Mouse (Mus musculus): ENCODE measurements around the gene Cnn1.

Gene Cnn1

GRCm38 (mm10) chr9:22098993-22099696 is at the start of gene Cnn1:
Gene Cnn1 (plus strand): TSS chr9:22099216.
- no peak for DNase-seq (ENCODE audit: low spot score in 2 of 2)

- no peak for DNase-seq (ENCODE audit: low spot score in 2 of 2)
These were observed 49.7 kb upstream of the Cnn1 start for GRCm38 (mm10) chr9:22049315-22049714.

GRCm38 (mm10) chr9:22049721-22050270 is 49.2 kb upstream of the Cnn1 start:
- DNase-seq (ENCODE audit: low spot score in 2 of 2) = no peak

GRCm38 (mm10) chr9:22050351-22050889 is 48.6 kb upstream of the Cnn1 start:
- DNase-seq (ENCODE audit: low spot score in 2 of 2) = peak in 1 of 2 experiments; percentile 13

DNA sequence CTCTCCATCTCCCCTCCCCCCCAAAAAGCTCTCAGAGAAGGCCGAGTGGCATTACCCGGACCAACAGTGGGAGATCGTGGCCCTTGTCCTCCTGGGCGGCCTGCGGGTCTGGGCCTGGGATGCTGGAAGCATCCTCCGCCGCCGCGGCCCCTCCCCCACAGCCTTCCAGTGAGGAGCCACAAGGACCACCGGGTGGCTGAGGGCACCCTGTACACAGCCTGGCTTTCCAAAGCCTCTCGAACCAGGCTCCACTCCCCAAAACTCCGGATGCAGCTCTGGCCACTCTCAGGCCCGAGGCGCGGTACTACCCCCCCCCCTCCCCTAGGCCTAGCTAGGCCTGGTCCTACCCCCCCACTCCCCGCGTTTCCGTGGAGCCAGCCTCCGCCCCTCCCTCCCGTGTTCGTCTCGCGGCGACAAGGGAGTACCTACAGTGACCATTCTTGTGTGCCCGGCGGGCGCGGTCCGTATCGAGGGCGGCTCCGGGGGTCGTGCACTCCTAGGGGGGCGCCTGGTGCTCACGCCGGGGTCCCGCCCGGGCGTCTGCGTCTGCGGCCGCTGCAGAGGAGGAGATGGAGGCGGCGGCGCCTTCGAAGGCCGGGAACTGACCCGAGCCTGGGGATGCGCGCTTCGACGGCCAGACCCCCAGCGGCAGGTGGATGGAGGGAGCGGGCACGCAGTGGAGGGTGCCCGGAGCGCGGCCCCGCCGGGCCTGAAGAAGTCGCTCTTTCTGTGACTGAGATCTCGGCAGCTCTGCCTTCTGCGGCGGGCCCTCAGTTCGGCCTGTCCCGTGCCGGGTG is 47.7 kb upstream of the Cnn1 start:
- no peak for DNase-seq (ENCODE audit: low spot score in 2 of 2)

DNA sequence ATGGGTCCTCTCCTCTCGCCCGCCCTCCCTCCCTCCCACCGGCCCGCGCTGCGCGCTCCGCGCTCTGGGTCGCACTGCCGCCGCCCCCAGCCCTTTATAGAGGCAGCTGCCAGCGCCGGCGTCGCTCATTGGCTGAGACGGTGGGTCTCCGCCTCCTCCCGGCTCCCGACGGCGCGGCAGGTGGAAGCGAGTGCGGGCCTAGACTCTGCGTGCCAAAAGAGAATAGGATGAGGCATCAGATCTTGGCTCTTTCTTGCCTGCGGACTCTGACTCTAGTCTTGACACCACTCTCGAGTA is 47.1 kb upstream of the Cnn1 start, which contains the start of gene Elavl3:
Elavl3 (minus strand) TSS at position 66 of the 297 bp plus-strand sequence.
- DNase-seq (ENCODE audit: low spot score in 2 of 2) = no peak

- no peak for DNase-seq (ENCODE audit: low spot score in 2 of 2)
These were observed 45.4 kb upstream of the Cnn1 start for GRCm38 (mm10) chr9:22053657-22054056.

GRCm38 (mm10) chr9:22054411-22055076 is 44.5 kb upstream of the Cnn1 start:
- DNase-seq (ENCODE audit: low spot score in 2 of 2) = peak; percentile 35 to 38

DNA sequence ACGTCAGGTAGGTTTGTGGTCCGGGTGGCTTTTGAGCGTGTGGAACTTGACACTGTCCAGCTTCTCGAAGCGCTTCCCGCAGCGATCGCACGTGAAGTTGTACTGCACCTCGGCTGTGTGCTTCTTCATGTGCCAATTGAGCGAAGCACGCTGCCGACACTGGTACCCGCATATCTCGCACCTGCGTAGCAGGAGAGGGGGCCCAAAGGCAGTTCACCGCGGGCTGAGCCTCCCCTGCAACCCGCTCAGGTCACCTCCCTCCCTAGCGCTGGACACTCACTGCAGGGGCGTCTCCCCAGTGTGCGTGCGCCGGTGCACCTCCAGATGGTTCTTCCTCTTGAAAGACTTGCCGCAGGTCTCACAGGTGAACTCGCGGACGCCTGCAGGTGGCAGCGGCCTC is 43.3 kb upstream of the Cnn1 start:
- DNase-seq (ENCODE audit: low spot score in 2 of 2) = no peak

- DNase-seq (ENCODE audit: low spot score in 2 of 2) = no peak
These were observed 42.6 kb upstream of the Cnn1 start for GRCm38 (mm10) chr9:22056303-22056910.

- DNase-seq (ENCODE audit: low spot score in 2 of 2) = no peak
These were observed 41.9 kb upstream of the Cnn1 start for GRCm38 (mm10) chr9:22057031-22057517.

GRCm38 (mm10) chr9:22058011-22058424 is 41.0 kb upstream of the Cnn1 start:
- DNase-seq (ENCODE audit: low spot score in 2 of 2) = peak; percentile 66 to 69

DNA sequence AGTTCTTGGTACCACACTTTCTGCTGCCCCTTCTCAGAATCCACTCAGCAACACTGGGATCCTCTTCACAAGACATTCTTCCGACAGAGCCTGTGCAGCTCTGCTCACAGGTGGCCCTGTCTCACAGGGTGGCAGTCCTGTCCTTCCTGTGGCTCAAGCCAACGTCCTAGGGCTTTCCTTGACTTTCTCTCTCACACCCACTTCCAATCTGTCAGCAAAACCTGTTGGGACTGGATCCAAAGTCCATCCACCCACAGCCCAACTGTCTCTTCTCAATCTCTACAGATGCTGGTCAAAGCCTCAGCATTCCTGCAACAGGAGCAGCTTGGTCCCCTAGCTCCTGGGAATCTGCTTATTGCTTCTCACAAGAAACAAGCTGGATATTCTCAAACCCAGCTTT is 37.7 kb upstream of the Cnn1 start:
- DNase-seq (ENCODE audit: low spot score in 2 of 2) = no peak

DNA sequence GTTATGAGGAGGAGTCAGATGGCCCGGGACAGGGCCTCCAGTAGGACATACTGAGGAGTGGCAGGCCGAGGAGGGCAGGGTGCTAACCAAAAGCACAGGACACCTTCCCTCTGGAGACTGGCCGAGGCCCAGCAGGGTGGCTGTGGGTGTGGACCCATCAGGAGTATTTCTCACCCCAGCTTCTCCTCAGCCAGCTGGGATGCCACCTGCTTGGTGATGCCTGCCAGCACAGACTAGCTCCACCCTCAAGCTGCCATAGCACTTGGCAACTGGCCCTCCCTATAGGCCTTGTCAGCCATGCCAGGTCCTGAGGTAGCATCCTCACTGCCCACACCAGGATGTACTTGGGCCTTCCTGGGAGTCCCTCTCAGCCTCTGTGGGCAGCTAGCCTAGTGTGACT is 34.7 kb upstream of the Cnn1 start:
- DNase-seq (ENCODE audit: low spot score in 2 of 2) = no peak

DNA sequence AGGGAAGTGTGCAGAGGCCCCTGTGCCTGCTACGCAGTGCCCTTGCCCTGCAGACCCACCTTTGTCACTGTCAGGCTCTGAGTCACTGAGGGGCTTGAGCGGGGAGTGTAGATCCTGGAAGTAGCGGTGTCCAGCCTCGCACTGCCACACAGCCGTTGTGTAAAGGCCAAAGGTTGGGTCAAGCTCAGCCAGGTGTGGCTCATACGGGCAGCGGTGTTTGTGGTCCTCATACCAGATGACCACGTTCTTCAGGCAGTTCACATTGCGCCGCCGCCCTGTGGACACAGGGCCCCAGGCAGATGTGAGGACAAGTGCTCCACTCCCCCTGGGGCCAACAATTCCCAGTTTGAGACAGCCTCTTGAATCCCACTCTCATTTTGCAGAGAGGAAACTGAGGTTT is 33.4 kb upstream of the Cnn1 start:
- no peak for DNase-seq (ENCODE audit: low spot score in 2 of 2)

GRCm38 (mm10) chr9:22066433-22066832 is 32.6 kb upstream of the Cnn1 start:
- no peak for DNase-seq (ENCODE audit: low spot score in 2 of 2)

DNA sequence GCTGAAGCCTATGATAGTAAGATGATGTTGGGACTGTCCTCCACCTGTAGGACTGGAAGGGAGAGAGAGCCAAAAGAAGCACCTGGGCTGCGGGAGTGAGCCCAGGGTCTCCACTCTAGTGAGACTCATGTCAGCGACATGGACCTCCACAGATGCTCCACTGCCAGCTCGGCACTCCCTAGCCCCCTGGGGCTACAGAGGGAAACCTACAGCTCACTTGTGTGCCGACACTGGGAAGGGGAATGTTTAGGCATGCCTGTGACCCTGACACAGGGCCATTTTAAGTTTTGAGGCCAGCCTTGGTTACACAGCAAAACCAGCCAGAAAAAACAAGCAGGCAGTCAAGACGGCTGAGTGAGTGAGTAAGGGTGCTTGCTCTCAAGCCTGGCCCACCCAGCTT is 31.8 kb upstream of the Cnn1 start:
- no peak for DNase-seq (ENCODE audit: low spot score in 2 of 2)

- no peak for DNase-seq (ENCODE audit: low spot score in 2 of 2)
These were observed 29.0 kb upstream of the Cnn1 start for GRCm38 (mm10) chr9:22069881-22070553.

DNA sequence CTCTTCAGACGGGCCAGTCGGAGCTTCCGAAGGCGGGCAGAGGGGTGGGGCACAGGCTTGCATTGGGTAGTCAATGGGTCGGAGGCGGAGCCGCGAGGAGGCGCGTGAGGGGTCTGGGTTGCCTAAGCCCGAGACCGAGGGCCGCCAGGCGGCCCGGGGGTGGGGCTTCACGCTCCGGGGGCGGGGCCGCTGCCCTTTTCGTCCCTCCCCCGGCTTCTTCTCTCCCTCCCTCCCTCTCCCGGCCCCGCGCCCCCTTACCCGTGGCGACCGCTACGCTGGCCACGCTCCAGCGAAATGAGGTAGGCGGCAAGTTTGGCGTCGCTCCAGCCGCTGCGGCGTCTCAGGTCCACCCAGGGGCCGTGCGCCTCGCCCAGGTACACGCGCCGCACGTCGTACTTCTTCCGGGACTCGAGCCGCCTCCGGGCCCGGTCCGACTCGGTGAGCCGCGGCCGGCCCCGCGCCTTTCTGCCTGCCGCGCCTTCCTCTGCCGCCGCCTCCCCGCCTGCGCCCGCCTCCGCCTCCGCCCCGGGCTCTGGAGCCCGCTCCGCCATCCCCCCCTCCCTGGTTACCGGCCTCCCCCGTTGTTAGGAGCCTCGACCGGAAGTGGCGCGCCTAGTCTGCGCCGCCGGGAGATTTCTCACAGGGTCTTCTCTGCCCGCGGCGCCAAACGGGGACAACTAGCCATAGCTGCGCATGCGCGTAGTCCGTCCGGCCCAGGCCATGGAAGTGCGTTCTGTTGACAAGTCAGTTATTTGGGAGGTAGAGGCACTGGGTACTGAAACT is 28.0 kb upstream of the Cnn1 start, which contains the start of the genes Gm49318 and Zfp653:
Gm49318 (minus strand) TSS at position 469 of the 783 bp plus-strand sequence.
Zfp653 (minus strand) TSS at position 586 of the 783 bp plus-strand sequence.
- peak; percentile 96 to 97 for DNase-seq (ENCODE audit: low spot score in 2 of 2)

DNA sequence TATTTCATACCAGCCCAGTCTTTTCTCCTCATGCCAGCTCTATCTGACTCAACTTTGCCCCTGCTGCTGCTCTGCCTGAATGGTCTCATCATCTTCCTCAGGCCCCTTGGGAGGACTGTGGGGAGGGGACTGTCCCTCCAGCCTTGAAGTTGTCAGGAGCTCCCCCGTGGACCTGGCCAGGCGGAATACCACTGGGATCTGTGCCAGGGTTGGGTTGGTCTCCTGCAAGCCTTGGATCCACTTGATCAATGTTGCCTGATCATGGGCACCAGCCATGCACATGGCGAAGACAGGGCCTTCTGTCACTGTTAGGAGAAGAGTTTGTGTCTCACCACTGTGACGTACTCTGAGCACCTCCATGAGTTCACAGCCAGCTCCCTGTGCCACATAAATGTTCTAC is 26.7 kb upstream of the Cnn1 start:
- DNase-seq (ENCODE audit: low spot score in 2 of 2) = no peak

Measured in heart, adult 9 months (tissue).